Comparison of ENCODE assay signal across 8 mouse cellular contexts in the genomic region with DNA sequence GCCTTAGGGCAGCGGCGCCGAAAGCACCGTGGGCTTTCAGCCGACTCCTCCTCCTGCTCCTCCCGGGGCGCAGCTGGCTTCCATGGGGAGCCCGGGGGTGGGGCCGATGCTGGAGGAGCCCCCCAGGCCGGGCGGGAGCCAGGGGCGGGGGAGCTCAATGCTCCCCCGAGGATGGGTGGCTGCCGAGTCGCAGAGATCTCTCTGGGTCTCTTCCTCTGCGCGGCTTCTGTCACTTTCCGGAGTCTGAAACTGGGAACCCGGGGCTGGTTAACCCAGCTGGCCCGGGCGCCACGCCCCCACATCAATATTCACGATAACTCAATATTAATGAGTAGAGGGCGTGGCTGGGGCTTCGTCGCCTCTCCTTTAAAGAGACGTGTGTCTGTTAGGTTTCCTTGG. TPM values are rescaled to one million over a fixed set of nuclear protein-coding genes. Genes with fewer than 3 reads are reported as not detected.
A peak's percentile ranks its signal among the peaks of the same experiment; 100 is the strongest.
DNase-seq lines count a peak whose midpoint lies in the region; ATAC-seq lines count a peak whose summit lies in the region.

Gene Creb3l1 (minus strand): TSS at position 229 of the 399 bp plus-strand sequence.

- H3K36me3 ChIP-seq in intestine, embryonic 15.5 days = no peaks in the 10 kb centered on the region
- no peaks in the 10 kb centered on the region for H3K36me3 ChIP-seq in limb, embryonic 15.5 days
- no peaks in the 10 kb centered on the region for H3K36me3 ChIP-seq in midbrain, embryonic 16.5 days (ENCODE audit: control insufficient read depth, insufficient read depth, low read length)

- peaks cover 33% of the 10 kb centered on the region for H3K4me1 ChIP-seq in intestine, embryonic 15.5 days (replicated peaks)
- peaks cover 37% of the 10 kb centered on the region for H3K4me1 ChIP-seq in limb, embryonic 15.5 days
- H3K4me1 ChIP-seq in midbrain, embryonic 16.5 days (ENCODE audit: control insufficient read depth, insufficient read depth, low read length) = peaks cover 8% of the 10 kb centered on the region

- H3K27me3 ChIP-seq in intestine, embryonic 15.5 days (replicated peaks) = no peaks in the 10 kb centered on the region
- peaks cover 13% of the 10 kb centered on the region for H3K27me3 ChIP-seq in limb, embryonic 15.5 days
- peaks cover 9% of the 10 kb centered on the region for H3K27me3 ChIP-seq in midbrain, embryonic 16.5 days (ENCODE audit: control insufficient read depth, insufficient read depth, low read depth, low read length)

- H3K9me3 ChIP-seq in intestine, embryonic 15.5 days = no peaks in the 10 kb centered on the region
- H3K9me3 ChIP-seq in limb, embryonic 15.5 days = no peaks in the 10 kb centered on the region
- H3K9me3 ChIP-seq in midbrain, embryonic 16.5 days (replicated peaks; ENCODE audit: control insufficient read depth, low read length, poor library complexity, severe bottlenecking) = no peaks in the 10 kb centered on the region

- H3K4me3 ChIP-seq in intestine, embryonic 15.5 days (replicated peaks) = peak within 1 kb of the TSS; percentile 74
- peak within 1 kb of the TSS; percentile 60 for H3K4me3 ChIP-seq in limb, embryonic 15.5 days
- peak within 1 kb of the TSS; percentile 67 for H3K4me3 ChIP-seq in midbrain, embryonic 16.5 days (ENCODE audit: low read depth, low read length)

- ATAC-seq in common myeloid progenitor, adult 5-6 weeks (replicated peaks; ENCODE audit: low read depth, poor library complexity, severe bottlenecking) = peak; percentile 54
- ATAC-seq in granulocyte monocyte progenitor cell, adult 5-6 weeks (replicated peaks; ENCODE audit: poor library complexity, severe bottlenecking) = peak; percentile 36
- peak; percentile 54 for ATAC-seq in intestine, embryonic 15.5 days
- 0 out of 2 replicates have a peak, but pooled peaks have one; percentile 42 for ATAC-seq in limb, embryonic 15.5 days (ENCODE audit: insufficient number of reproducible peaks, low FRiP score, low TSS enrichment, low read depth)
- ATAC-seq in midbrain, embryonic 16.5 days = peak; percentile 66; the same call in 1 of the 2 replicates

- H3K9ac ChIP-seq in intestine, embryonic 15.5 days = peak within 1 kb of the TSS; percentile 72
- H3K9ac ChIP-seq in limb, embryonic 15.5 days = peak within 1 kb of the TSS; percentile 50
- peak within 1 kb of the TSS; percentile 70 for H3K9ac ChIP-seq in midbrain, embryonic 16.5 days (ENCODE audit: low read depth, low read length)

- H3K4me2 ChIP-seq in intestine, embryonic 15.5 days (replicated peaks) = peak within 1 kb of the TSS; percentile 95
- peak within 1 kb of the TSS; percentile 84 for H3K4me2 ChIP-seq in limb, embryonic 15.5 days
- H3K4me2 ChIP-seq in midbrain, embryonic 16.5 days (ENCODE audit: low read length) = peak within 1 kb of the TSS; percentile 98

- H3K27ac ChIP-seq in intestine, embryonic 15.5 days = peak within 1 kb of the TSS; percentile 76
- peak within 1 kb of the TSS; percentile 80 for H3K27ac ChIP-seq in limb, embryonic 15.5 days
- H3K27ac ChIP-seq in midbrain, embryonic 16.5 days (ENCODE audit: low read length) = no peak within 1 kb of the TSS; the same call in 1 of the 2 replicates

- DNase-seq in right cerebral cortex, adult 18-20 months = peak; percentile 15
- no peak for DNase-seq in right cerebral cortex, postnatal 25 days
- peak; percentile 68 for DNase-seq in urinary bladder, postnatal 25 days (ENCODE audit: low spot score)

- WGBS in intestine, embryonic 15.5 days = under 1% methylated on average over 18 of the region's 27 CpGs
- under 1% methylated on average over 19 of the region's 27 CpGs for WGBS in limb, embryonic 15.5 days
- WGBS in midbrain, embryonic 16.5 days = under 1% methylated on average over 15 of the region's 27 CpGs

RNA-seq across cellular contexts. Expression of gene Creb3l1, which starts in this region (rescaled TPM):
- 0.78 TPM in 1 of 2 replicates, not detected in the other for total RNA-seq in common myeloid progenitor, adult 5-6 weeks (2017)
- 1.1 and 2.2 TPM in 2 replicates for total RNA-seq in granulocyte monocyte progenitor cell, adult 5-6 weeks (2014; fragmentation: Nextera tagmentation)
- 0.69 TPM in 1 of 2 replicates, not detected in the other for total RNA-seq in granulocyte monocyte progenitor cell, adult 5-6 weeks (2017)
- 16.8 and 18.7 TPM in 2 replicates for polyA plus RNA-seq in intestine, embryonic 15.5 days (2015; fragmentation: Nextera tagmentation; extraction: Ambion mirVana)
- 30.4 and 31.9 TPM in 2 replicates for polyA plus RNA-seq in limb, embryonic 15.5 days (2015; fragmentation: Nextera tagmentation; extraction: Ambion mirVana)
- polyA plus RNA-seq in midbrain, embryonic 16.5 days (2015; fragmentation: Nextera tagmentation; extraction: Ambion mirVana) = 1.2 and 1.9 TPM in 2 replicates

Comparison
In these comparisons a context has a peak if more than half of its experiments do, and no peak if none do; other contexts are left out.
1. Peak in ATAC-seq in common myeloid progenitor, adult 5-6 weeks; RNA of the gene not detected or under 1 TPM.